Mouse (Mus musculus) testis, adult 2 months (tissue): ENCODE results near the gene Epb41l2. TPM values are rescaled to one million over a fixed set of nuclear protein-coding genes. Genes with fewer than 3 reads are reported as not detected.

ENCODE experiments used
- H3K27ac ChIP-seq: fragments of 200-500 bp; 2 replicates; pipeline ENCODE4 v1.5.1; 2012; ENCODE audit warnings: low read depth, low read length; ENCODE audit not compliant: control insufficient read depth, insufficient read depth
- H3K27me3 ChIP-seq: fragments of 200-500 bp; 2 replicates; pipeline ENCODE4 v1.6.1; 2012; ENCODE audit warnings: mild to moderate bottlenecking, low read length, moderate library complexity; ENCODE audit not compliant: control insufficient read depth, insufficient read depth
- H3K36me3 ChIP-seq: fragments of 200-500 bp; 2 replicates; pipeline ENCODE4 v1.6.1; 2012; ENCODE audit warnings: mild to moderate bottlenecking, low read length; ENCODE audit not compliant: control insufficient read depth, insufficient read depth
- H3K4me1 ChIP-seq: fragments of 200-500 bp; 2 replicates; pipeline ENCODE4 v1.6.1; 2012; ENCODE audit warnings: low read length; ENCODE audit not compliant: control insufficient read depth, insufficient read depth
- H3K4me3 ChIP-seq: fragments of 200-500 bp; 2 replicates; pipeline ENCODE4 v1.5.1; 2012; ENCODE audit warnings: low read depth, mild to moderate bottlenecking, low read length, moderate library complexity, mixed read lengths; ENCODE audit not compliant: control insufficient read depth
- CTCF ChIP-seq: fragments of 200-500 bp; IDR thresholded peaks from 2 replicates; pipeline ENCODE4 v1.5.1; 2012; ENCODE audit warnings: low read depth, mild to moderate bottlenecking, inconsistent platforms, low read length, moderate library complexity; ENCODE audit not compliant: control insufficient read depth, insufficient read depth, insufficient replicate concordance
- POLR2A ChIP-seq: fragments of 200-500 bp; IDR thresholded peaks from 2 replicates; pipeline ENCODE4 v1.6.1; 2012; ENCODE audit warnings: low read depth, mild to moderate bottlenecking, inconsistent platforms, low read length, moderate library complexity; ENCODE audit not compliant: control insufficient read depth
- polyA plus RNA-seq: library from polyadenylated mRNA; depleted of rRNA; stranded (reverse); fragments of >200 nt; gene quantifications from 2 replicates; pipeline ENCODE4 v1.2.3, GENCODE M21; 2012

Epb41l2 gene
- polyA plus RNA-seq, 1 experiment = 162 TPM

DNA sequence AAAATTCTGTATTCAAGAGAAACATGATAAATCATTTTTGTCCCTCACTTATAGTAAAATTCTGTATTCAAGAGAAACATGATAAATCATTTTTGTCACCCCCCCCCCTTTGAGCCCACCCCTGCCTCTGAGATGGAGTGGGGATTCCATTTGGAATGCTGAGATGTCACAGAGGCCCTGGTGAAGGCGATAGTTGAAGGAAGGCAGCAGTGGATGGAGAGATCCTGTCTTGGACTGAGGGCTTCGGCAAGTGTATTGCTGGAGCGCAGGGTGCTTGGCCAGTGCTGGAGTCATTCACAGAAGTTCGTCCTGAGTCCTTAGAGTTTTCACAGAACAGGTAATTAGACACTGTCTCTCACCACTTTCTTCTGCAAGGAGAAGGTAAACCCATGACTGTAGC is 15.4 kb downstream of the Epb41l2 start:
- Histone ChIP-seq H3K36me3 (no peaks in the 10 kb centered on the region), H3K4me1 (peaks cover 2% of the 10 kb centered on the region; the same call in 1 of the 2 replicates), H3K27ac (no peak overlapping the region; the same call in 1 of the 2 replicates), H3K4me3 (peak overlapping the region; percentile 81), H3K27me3 (no peaks in the 10 kb centered on the region)
- no peak for TF ChIP-seq CTCF
- TF ChIP-seq POLR2A = peak; percentile 46; the same call in 1 of the 2 replicates

DNA sequence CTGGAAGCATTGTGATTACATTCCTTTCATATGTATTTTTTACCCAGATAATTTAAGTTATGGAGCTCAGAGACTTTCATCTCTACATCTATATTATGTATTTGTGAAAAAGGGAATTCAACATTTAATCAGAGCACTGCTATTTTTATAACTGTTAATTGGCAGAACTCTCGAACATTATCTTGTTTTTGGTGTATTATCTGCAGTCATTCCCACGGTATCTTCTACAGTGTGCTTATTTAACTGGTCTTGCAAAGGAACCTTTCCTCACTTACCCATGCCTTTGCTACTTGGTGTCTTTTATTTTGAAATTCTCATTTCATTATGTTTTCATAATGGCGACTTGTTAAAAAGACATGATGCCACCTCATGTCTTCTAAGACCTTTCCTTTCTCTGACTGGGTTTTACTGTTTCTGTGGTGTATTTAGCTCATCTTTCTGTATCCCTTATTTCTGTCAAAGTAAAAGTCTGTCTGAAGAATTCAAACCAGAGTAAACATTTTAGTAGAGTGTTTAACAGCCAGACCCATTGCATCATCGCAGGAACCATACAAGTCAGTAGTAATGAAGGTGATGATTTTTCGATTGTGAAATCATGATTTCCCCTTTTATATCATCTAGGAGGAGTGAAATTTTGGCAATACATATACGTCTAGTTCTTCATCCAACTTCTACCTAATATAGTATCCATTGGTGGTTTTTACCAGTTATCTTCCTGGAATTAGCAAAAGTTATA is 21.3 kb downstream of the Epb41l2 start:
- H3K4me3 ChIP-seq = no peak overlapping the region
- TF ChIP-seq CTCF = no peak
- TF ChIP-seq POLR2A = no peak
- H3K27me3 ChIP-seq = no peaks in the 10 kb centered on the region
- no peaks in the 10 kb centered on the region for H3K36me3 ChIP-seq
- peaks cover 3% of the 10 kb centered on the region for H3K4me1 ChIP-seq
- H3K27ac ChIP-seq = no peak overlapping the region

- peak overlapping the region; percentile 23; the same call in 1 of the 2 replicates for H3K4me3 ChIP-seq
- no peak overlapping the region for H3K27ac ChIP-seq
- no peaks in the 10 kb centered on the region for H3K36me3 ChIP-seq
- TF ChIP-seq POLR2A (no peak), CTCF (no peak)
- peaks cover 3% of the 10 kb centered on the region for H3K4me1 ChIP-seq
- no peaks in the 10 kb centered on the region for H3K27me3 ChIP-seq
Observed at GRCm38 (mm10) chr10:25381951-25382350, 22.4 kb downstream of the Epb41l2 start.

DNA sequence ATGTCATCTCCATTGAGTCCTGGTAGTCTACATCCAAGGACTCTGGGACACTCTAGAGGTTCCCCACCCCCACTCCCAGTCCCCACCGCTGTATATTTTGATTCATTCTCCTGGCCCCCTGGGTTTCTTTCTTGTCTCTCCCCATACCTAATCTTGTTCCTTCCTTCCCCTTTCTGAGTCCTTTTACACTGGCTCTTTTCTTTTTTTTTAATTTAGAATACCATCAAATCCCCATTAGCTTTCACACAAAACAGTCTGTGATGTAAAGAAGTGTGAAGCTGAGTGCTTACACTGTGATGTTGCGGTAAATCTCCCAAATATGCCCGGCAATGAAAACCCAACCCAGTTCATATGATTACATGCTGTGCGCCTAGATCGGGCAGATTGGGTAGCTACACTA is 23.6 kb downstream of the Epb41l2 start:
- H3K36me3 ChIP-seq = no peaks in the 10 kb centered on the region
- TF ChIP-seq CTCF (no peak), POLR2A (no peak)
- H3K27me3 ChIP-seq = no peaks in the 10 kb centered on the region
- H3K4me3 ChIP-seq = no peak overlapping the region
- H3K4me1 ChIP-seq = peaks cover 3% of the 10 kb centered on the region
- no peak overlapping the region for H3K27ac ChIP-seq

- H3K4me3 ChIP-seq = no peak overlapping the region
- H3K27me3 ChIP-seq = no peaks in the 10 kb centered on the region
- H3K27ac ChIP-seq = no peak overlapping the region
- TF ChIP-seq CTCF = no peak
- no peak for TF ChIP-seq POLR2A
- H3K4me1 ChIP-seq = peaks cover 3% of the 10 kb centered on the region
- no peaks in the 10 kb centered on the region for H3K36me3 ChIP-seq
Observed at GRCm38 (mm10) chr10:25384391-25384790, 24.8 kb downstream of the Epb41l2 start.

DNA sequence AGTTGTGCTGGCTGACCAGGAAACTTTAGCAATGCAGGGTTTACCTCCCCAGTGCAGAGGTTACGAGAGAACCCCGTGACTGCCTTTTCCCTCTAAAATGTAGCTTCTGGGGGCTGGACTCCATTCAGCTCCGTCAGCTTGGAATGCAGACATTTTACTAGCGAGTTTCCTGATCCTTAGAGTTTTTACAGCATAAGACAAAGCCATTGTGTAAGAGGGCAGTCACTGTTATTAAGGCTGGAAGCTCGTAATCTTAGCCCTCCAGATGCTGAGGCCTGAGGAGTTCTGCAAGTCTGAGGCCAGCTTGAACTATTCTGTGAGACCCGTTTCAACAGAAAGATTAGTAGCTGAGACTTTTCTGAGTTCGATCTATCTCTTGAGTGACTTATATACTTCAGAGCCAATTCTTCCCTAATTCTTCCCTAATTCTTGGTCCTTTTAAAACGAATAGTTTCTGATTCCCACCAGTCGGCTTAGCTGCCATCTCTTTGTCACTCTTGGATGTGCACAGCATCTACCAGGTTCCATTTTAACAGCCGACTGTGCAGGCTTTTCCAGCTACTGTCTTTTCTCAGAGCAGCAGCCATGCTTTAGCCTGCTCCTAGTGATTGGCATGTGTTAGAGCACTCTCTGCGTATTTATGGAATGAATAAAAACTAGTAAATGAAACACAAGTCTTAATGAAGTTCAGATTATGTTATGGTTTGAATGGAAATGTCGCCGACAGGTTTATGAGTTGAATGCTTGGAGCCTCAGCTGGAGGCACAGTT is 26.4 kb downstream of the Epb41l2 start:
- no peak overlapping the region for H3K4me3 ChIP-seq
- peaks cover 3% of the 10 kb centered on the region for H3K4me1 ChIP-seq
- no peaks in the 10 kb centered on the region for H3K36me3 ChIP-seq
- H3K27ac ChIP-seq = no peak overlapping the region
- TF ChIP-seq CTCF (no peak), POLR2A (no peak)
- H3K27me3 ChIP-seq = no peaks in the 10 kb centered on the region

DNA sequence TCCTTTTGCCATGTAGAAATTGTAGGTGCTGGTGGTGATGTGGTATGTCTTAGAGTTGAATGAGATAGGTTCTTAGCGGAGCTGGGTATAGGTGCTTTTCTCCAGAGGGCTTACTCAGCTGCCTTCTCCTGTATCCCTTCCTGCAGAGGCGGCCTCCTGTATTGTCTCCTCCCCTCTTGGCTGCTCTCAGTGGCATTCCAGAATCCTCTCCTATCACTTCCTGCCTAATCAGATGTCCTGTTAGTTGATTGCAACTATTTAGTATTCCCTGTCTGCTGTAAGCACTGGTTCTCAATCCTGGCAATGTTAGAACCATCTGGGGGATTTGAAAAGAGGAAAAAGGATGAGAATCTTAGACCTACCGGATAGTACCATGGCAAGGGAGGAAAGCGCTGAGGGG is 27.3 kb downstream of the Epb41l2 start:
- Histone ChIP-seq H3K27me3 (no peaks in the 10 kb centered on the region), H3K4me1 (peaks cover 3% of the 10 kb centered on the region), H3K4me3 (no peak overlapping the region), H3K27ac (no peak overlapping the region), H3K36me3 (no peaks in the 10 kb centered on the region)
- TF ChIP-seq POLR2A (no peak), CTCF (no peak)

DNA sequence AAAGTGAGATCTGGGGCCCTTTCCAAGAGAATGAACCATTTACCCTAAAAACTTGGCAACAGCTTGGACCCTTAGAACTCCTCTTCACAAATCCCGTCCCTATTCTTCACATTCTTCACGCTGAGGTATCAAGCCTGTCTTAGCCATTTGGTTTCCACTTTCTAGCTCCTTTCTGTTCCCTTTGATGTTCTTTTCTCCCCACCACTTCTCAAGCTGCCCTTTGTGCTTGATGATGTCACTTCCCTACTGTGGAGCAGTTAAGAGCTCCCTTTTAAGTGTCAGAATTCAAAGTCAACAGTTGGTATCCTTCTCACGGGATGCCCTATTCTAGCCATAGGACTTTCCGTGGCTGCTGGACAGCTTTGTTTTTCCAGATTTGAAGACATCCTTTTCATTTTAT is 27.7 kb downstream of the Epb41l2 start:
- no peaks in the 10 kb centered on the region; the same call in 1 of the 2 replicates for H3K4me1 ChIP-seq
- H3K27ac ChIP-seq = no peak overlapping the region
- no peak overlapping the region for H3K4me3 ChIP-seq
- H3K36me3 ChIP-seq = no peaks in the 10 kb centered on the region
- no peaks in the 10 kb centered on the region for H3K27me3 ChIP-seq
- TF ChIP-seq CTCF (no peak), POLR2A (no peak)
